Mouse (Mus musculus) embryo, embryonic 10.5 days (tissue): Measurements from ENCODE around the gene Pdhx.
A peak's percentile ranks its signal among the peaks of the same experiment; 100 is the strongest.

Experiments used
- DNase-seq: peaks from one replicate; pipeline ENCODE4 v3.0.0-alpha.2; 2015; ENCODE audit warnings: low spot score

Pdhx gene

DNA sequence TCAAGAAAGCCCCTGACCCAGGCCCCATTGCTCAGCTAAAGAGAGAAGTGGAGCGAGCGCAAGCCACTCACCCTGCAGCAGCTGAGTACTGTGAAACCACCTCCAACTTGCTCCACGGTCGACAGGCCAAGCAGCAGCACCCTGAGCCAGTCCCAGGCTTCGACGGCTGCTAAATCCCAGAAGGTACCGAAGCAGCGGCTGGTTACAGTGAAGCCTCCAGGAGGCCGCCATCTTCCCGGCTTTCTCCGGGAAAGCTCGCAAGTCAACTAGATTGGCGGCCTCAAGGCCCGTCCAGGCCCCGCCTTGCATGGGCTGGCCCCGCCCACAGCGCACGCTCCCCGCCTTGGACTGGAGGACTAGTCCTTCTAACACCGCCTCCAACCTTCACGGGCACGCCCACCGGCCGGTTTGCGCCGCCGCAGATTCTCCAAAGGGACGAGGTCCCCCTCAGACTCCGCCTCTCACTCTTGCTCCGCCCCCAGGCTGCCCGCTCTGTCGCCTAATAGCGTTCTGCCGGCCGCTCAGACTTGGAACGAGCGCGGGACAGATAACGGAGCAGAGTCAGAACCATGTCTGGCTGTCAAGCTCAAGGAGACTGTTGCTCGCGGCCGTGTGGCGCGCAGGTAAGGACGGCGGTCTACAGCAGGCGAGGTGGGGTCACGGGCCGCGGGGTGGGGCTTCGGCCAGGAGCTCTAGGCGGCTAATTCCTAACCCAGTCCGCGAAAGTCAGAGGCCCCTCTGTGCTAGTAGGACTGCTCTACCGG lies at the start of gene Pdhx, which contains the start of gene Apip:
TSS of gene Pdhx (minus strand) at position 295 of the 764 bp plus-strand sequence.
TSS of gene Apip (plus strand) at position 457 of the 764 bp plus-strand sequence.
- peak; percentile 100 for DNase-seq

DNA sequence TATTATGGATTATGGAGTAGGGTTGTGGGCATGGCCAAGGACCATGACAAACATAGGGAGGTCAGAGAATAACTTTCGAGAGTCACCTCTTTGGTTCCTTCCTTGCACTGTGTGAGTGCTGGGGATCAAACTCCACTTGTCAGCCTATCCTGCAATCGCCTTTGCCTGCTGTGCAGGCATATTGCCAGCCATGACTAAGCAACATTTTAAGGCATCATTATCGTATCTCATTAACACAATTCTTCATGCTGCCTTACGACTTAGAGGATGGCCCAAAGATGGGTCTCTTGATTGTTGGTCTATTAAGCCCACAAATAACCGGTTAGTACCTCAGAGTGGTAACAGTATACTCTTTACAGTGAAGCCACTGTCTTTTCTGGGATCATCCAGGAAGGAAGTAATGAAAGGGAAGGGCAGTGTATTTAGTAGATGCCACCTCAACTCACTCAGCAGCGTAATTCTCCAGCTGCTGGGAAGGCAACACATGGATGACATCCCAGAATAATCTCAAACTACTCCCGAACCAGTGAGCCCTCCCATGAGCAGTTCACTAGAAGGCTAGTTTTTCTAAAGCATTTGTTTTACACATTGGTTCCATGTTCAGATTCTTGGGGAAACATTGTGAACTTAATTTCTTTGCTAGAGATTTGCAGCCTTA lies 46.0 kb upstream of the Pdhx start:
- DNase-seq, result no peak

DNA sequence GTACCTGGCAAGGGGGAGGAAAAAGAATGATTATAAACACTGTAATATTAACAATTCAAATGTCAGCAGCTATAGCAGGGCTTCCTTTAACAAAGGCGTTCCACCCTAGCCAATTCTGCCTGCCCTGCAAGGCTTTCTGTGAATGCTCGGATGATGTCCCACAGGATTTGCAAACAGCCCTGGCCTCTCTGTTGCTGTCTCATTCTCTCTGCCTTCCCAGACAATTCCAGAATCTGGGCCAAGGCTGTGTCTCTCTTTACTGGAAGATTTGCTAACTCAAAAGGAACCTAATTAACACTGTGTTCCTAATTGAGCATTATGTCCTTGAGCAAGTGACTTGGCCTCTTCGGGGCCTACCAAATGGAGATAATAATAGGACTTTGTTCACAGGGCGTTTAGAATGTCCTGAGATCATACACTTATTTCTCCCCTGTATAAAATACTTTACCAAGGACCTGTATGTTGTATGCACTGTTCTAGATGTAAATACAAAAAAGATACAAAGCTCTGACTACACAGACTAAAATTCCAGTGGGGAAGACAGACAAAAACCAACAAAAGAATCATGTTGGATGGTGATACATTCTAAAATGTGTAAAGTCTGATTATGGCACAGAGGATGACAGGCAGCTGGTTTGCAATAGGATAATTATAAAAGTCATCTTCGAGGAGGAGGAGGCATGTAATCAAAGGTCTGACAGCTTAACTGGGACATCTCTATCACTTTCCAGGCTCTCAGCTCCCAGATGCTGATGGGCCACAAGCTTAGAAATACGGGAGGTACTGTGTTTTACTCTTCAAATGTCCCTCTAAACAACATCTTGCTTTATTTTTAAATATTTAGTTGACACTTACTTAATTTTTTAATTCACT lies 45.2 kb upstream of the Pdhx start:
- DNase-seq, result no peak

DNA sequence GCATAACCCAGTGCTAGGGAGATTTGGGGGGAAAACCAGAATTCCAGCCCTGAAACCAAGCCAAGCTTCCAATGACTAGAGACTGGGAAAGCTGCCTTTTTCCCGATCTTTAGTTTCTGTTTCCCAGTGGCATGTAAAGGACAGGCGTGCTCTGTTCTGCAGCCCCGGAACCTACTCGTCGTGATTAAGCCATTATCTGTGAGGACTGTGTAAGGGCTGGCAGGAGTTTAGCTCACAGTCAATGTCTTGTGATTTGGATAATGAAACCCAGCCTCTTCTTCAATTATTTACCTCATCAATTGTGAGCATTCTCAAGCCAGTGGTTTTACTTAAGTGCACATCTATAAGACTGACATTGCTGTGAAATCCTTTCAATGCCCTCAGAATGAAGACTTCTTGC lies 43.9 kb upstream of the Pdhx start:
- DNase-seq, result no peak

DNA sequence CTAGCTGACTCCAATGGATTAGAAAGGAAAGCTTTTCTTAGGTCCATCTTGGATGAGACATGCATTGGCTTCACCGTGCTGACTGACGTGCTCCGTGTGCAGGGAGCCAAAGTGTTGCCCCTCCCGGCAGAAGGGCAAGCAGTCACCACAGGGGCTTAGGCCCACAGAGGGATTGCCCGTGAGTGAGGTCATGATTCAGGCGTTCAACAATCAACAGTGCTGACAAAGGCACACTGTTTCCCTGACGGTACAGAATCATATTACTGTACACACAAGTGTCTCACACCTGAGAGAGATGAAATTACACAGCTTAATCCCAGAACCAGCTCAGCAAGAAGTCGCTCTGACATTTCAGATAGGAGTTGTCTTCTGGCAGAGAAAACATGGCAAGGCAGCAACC lies 38.4 kb upstream of the Pdhx start:
- peak; percentile 19 for DNase-seq

DNA sequence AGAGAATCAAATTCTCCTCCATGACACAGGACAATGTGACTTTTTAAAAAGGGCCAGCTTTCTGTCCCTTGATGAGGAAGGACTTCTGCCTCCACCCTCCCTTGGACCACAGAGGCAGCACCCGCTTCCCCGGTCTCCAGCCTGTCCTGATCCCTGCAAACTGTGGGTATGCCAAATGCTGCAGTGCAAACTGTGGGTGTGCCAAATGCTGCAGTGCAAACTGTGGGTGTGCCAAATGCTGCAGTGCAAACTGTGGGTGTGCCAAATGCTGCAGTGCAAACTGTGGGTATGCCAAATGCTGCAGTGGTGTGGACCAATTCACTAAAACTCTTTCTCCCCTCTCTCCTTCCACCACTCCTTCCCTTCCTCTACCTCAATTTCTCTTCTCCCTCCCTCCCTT lies 32.9 kb upstream of the Pdhx start:
- no peak for DNase-seq

DNA sequence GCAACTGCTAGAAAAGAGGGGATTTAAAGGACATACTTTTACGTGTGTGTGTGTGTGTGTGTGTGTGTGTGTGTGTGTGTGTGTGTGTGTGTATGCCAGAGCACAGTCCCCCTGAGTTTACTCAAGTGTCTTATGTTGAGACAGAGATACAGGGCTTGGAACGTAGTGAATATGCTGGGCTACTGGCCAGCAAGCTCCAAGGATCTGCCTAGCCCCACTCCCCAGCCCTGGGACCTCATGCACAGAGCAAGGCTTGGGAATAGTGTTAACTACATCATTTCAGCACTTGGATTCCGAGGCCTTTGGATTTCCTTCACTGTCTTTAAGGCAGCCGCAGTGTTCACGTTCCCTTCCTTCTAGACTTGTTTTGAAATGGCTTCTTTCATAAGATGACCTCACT lies 29.3 kb upstream of the Pdhx start:
- no peak for DNase-seq

DNA sequence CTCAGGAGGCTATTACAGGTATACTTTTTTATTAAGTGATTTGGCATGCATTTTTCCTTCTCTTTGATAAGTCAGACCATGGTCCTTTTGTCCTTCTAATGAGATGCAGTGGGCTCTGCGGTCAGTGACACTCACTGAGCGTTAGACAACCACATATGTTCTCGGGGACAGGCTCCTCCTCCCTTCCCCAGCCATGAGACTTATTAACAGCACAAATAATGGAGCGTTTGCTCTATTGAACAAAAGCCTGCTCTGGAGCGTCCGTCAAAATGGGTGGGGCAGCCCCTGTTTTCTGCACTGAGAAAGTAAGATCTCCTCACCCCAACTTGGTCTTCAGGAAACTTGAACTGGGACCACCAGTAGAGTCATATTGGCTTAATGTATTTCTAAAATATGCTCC lies 16.2 kb upstream of the Pdhx start:
- no peak for DNase-seq

DNA sequence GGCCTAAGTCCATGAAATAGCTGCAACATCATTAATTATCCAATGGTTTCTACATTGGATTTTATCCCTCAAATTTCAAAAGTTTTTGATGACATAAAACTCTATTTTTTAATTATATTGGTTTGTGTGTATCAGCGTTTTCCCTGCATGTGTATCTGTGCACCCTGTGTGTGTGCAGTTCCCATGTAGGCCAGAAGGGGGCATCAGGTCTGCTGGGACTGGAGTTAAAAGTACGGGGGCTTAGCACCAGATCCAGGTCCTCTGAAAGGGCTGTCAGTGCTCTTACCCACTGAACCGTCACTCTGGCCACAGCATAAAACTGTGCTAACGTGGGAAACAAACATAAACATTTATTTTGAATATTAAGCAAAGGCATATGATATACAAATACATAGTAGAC lies 14.8 kb upstream of the Pdhx start:
- DNase-seq, result no peak

DNA sequence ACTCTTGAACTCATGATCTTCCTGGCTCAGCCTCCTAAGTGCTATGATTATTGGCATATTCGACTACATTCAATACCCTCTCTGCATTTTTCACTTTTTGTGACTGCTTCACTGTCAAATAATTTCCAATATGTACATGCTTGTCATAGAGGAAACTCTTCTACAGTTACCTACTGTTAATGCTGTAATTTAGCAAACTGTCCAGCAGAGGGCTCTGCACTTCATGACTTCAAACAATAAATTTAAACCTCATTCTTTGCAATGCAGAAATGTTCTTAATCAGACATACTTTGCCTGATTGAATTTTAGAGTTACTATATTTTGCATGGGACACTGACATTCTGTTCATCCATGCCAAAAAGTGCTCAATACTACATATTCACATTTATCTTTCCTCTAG lies 13.1 kb upstream of the Pdhx start:
- peak; percentile 74 for DNase-seq

DNA sequence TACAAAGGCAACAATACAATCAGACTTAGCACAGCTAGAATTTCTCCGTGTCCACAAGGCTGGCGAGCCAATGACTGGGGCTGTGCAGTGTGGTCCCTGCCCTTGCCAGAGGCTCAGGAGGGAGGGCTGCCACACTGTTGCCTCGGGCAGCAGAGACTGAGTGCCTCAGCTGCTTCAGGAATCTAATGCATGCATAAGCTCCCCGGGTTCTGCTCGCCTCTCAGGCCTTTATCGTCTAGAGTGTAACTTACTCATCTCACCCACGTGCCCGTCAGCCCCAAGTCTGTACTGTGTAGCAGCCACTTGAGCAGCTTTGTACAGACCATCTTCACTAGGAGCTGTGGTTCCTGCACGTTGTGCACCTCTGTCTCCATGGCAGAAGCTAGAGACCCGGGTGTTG lies 12.3 kb upstream of the Pdhx start:
- DNase-seq, result no peak

DNA sequence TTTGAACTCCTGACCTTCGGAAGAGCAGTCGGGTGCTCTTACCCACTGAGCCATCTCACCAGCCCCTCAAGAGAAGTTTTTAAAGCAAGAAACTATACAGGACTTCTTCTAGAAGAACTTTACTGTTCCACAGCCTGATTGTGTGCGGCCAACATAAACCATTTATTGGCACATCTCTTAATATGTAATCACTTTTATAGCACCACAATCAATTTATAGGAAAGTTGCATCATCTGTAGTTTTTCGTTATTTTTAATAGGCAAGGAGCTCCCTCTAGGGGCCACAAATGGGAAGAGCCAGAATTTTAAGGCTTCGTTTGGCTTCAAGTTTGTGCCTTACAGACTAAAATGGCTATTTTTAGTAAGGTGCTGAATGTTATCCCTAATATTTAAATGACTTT lies 11.1 kb upstream of the Pdhx start:
- DNase-seq, result peak; percentile 49

DNA sequence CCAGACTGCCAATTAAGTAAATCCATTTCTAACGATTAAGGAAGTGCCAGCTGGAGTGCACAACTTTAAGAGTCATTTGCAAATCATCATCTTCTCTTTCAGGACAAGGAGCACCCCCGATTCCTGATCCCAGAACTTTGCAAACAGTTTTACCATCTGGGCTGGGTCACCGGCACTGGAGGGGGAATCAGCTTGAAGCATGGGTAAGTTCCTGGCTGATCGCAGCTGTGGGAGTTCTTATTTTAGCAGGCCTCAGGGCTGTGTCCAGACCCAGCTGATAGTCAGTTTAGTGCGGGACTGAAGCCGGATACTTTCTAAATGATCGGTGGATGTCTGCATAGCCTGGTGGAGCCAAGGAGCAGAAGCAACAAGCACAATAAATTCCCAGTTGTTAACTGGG lies 9.5 kb upstream of the Pdhx start:
- DNase-seq, result no peak

DNA sequence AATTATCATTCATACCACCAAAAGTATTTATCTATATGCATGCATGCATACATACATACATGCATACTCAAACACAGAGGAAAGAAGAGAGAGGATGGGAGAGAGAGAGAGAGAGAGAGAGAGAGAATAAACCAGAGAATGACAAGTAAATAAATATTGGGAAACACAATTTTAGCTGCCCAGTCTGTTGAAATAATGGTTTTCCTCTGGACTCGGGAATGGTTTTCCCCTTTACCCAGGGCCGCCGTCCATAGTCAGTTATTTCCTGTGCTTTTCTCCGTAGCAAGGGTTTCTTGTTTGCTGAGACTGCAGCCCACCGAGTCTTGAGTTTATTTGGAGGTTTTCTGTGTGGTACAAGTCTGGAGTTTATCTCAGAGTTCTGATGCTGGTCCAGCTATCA lies 8.4 kb upstream of the Pdhx start:
- DNase-seq, result no peak

DNA sequence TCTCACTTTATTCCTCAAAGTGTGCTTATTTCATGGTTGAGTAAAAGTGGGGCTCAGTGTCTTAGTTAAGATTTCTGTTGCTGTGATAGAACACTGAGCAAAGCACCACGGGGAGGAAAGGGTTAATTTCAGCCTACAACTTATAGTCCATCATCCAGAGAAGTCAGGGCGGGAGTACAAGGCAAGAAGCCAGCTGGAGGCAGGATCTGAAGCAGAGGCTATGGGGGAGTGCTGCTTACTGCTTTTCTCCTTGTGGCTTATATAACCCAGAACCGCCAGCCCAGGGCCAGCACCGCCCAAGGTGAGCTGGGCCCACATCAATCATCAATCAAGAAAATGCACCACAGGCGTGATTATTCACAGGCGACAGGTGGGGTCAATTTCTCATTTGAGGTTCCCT lies 7.8 kb upstream of the Pdhx start:
- no peak for DNase-seq

DNA sequence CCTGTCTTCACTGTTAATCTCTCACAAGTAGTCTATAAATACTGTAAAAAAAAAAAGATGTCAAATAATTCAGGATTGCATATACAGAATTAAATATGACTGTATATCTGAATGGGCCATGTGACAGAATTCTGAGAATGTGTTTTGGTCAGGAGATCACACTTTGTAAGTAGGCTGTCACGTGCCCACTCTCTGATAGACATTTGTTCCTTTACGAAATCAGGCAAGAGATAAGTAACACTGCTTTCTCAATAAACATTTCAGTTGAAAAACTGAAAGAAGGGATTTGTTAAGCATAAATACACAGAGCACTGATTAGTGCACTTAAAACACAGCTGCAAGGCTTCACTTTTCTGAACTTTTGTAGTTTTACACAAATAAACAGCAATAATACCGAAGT lies 2.7 kb downstream of the Pdhx start:
- no peak for DNase-seq

DNA sequence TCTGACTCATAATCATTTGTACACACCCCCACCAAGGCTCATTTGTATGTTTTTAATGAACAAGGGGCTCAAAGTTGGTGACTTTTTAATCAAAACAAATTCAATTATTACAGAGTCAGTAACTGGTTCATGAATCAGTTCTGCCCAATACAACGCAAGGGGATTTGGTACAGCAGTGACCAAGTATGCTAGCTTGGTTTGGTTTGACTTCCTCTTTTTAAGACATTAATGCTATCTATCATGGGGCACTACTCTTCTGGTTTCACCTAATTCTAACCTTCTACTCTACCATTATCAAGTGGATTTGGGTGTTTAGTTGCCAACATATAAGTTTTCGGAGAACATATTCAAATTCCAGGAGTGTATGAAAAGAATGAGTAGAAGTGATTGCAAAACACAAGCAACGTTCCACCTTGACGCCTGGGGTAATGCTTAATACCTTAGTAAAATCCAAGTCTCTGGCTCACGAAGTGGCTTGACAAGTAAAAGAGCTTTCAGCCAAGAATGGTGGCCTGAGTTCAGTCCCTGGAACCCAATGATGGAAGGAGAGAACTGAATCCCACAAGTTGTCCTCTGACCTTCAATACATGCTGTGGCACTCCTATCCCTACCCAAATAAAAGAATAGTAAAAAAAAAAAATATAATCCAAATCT lies 3.4 kb downstream of the Pdhx start:
- DNase-seq, result no peak

DNA sequence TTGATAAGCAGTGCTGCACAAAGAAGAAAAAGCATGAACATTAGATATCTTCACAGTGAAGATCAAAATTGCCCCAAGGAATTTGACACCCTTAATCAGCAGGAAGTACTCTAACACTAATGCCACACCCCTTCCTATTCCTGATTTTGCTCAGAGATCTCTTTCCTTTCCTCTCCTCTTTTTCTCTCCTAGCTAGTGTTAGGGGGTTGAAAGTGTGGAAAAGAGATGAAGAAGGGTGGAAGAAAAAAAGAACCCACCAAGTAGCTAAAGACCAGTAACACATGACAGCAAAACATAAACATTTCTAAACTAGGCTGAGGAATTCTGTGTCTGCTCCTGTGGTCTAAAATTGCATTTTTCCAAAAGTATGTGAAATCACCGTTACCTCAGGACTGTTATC lies 4.7 kb downstream of the Pdhx start:
- no peak for DNase-seq

DNA sequence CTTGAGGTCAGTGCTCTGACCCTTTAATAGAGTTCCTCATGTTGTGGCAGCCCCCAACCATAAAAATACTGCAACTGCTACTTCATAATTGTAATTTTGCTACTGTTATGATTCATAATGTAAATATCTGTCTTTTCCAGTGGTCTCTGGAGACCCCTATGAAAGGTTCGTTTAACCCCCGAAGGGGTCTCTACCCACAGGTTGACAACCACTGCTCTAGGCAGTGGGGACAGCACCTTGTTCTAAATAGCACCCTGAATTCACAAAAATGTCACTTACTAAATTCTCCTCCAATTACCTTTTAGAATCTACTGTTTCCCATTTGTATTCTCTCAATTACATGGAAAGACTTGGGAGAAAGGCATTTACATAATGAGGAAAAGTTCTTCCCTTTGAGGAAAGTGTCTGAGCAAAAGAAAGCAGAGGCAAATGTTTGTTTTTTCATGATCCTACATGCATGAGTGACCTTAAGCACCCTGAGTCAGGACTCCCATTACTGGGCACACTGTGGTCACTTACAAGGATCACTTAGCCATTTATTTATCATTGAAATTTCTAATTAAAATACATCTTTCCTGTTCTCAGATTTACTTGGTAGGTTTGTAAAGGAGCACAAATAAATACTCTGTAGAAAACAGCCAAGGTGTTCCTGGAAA lies 5.6 kb downstream of the Pdhx start:
- no peak for DNase-seq

DNA sequence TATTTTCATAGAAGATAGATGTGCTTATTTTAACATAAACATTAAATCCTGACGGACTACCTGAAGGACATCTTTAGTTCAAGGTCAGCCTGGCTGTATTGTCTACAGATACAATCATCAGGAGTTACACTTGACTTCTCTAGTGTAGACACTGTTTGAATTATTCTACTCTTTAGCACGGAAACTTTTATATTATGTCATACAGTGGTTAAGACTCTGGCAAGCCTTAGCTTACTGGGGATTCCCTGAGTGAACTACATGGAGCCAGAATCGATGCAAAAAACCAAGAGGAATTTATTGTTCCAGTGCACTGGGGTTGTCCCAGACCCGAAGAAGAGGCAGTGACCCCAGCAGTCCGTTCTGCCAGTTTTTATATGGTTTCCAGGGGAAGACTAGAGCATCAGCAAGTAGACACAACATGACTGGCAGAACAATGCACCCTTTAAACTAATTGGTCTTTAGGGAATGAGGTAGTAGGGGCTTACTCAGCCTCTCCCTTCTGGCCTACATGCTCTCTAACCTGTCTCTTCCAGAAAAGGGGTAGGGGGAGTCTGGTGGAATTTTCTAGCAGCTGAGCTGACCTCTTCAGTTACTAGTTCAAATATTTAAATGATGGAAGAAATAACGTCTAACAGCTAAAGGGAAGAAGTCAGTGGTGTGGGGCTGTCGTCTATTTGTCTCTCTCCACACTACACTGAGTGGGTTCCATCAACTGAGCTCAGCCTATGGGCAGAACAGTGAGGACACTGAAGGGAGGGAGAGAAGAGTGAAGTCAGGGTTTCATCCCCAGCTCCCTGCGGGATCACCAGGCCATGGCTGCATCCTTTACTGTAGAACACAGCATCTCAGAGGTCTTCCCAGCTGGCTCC lies 6.4 kb downstream of the Pdhx start:
- DNase-seq, result no peak

DNA sequence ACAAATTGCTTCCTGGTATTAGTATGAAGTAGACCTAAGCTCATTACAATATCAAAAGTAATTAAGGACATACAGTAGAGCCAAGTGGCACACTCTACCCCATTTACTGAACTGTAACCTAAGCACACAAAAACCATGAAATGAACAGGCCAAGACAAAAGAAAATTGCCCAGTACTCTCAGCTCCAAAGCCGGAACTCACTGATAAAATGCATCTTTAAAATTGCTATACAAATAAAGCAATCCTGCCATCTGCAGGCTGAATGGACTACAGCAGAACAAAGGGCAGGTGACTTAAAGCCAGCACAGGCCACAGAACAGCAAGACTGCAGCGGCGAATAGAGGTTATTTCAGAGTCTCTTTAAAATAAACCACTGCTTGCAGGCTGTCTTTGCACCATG lies 10.4 kb downstream of the Pdhx start:
- DNase-seq, result peak; percentile 68
